1 mouse cellular context compared by ENCODE assay signal in the genomic region with DNA sequence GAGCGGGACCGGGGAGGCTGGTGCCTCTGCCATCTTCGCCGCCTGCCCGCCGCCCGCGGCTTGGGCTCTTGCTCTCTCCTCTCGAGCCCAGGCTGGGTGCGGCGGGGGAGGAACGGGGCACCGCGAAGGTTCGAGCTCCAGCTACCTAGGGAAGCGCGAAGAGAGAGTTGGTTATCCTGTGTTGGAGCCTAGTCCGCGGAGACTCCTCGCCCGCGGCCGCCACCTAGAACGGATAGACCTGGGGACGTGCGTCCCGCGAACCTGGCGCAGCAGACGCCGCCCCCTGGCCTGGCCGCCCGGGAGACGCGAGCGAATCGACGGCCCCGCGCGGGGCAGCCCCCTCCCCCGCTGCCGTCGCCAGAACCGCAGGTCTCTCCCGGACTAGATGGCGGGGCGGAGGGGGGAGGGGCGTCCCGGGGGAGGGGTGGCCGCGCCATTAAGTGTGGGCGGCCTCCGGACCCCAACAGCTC.
TF ChIP-seq lines count a peak whose summit lies in the region.

No protein-coding gene starts in this region.

TF ChIP-seq in MEL, 35 proteins besides CTCF, POLR2A, EP300 and RAD21 (continued from another document):
- TF ChIP-seq MAFK (IDR thresholded peaks at IDR 0.05; ENCODE audit: borderline replicate concordance, low read depth, low read length) (no peak), KAT2A (conservative IDR thresholded peaks at IDR 0.05; ENCODE audit: low read depth, low read length) (no peak), SIN3A (IDR thresholded peaks at IDR 0.05; ENCODE audit: low read length) (no peak), GATA1 (IDR thresholded peaks at IDR 0.05; ENCODE audit: low read depth, low read length) (no peak), BHLHE40 (IDR thresholded peaks at IDR 0.05; ENCODE audit: borderline replicate concordance, low read depth, low read length) (0 out of 2 replicates have a peak, but pooled peaks have one; percentile 3), MAX (IDR thresholded peaks at IDR 0.05; ENCODE audit: low read length) (peak; percentile 4; the same call in 1 of the 2 replicates), CHD2 (IDR thresholded peaks at IDR 0.05; ENCODE audit: low read length) (no peak), MXI1 (IDR thresholded peaks at IDR 0.05; ENCODE audit: low read depth, low read length) (no peak), CHD1 (IDR thresholded peaks at IDR 0.05; ENCODE audit: low read depth, low read length) (no peak), JUND (IDR thresholded peaks at IDR 0.05; ENCODE audit: low read depth, low read length) (no peak), E2F4 (IDR thresholded peaks at IDR 0.05; ENCODE audit: borderline replicate concordance, low read depth, low read length) (no peak), UBTF (IDR thresholded peaks at IDR 0.05; ENCODE audit: borderline replicate concordance, insufficient read depth, low read depth, low read length) (no peak), MYC (IDR thresholded peaks at IDR 0.05; ENCODE audit: low read depth, low read length) (no peak), ZNF384 (IDR thresholded peaks at IDR 0.05; ENCODE audit: low read depth, low read length) (no peak), HCFC1 (IDR thresholded peaks at IDR 0.05; ENCODE audit: low read depth, low read length) (no peak; the same call in 1 of the 2 replicates), POLR2AphosphoS5 (IDR thresholded peaks at IDR 0.05; ENCODE audit: borderline replicate concordance, low read depth, low read length) (no peak), TAL1 (IDR thresholded peaks at IDR 0.05; ENCODE audit: low read length) (no peak), USF2 (IDR thresholded peaks at IDR 0.05; ENCODE audit: borderline replicate concordance in 1 of 2, insufficient read depth in 1 of 2, low read depth in 1 of 2, low read length in 2 of 2) (no peak), USF1 (IDR thresholded peaks at IDR 0.05; ENCODE audit: low read depth, low read length) (no peak), MAZ (IDR thresholded peaks at IDR 0.05; ENCODE audit: low read depth, low read length) (peak; percentile 28; the same call in 1 of the 2 replicates), NRF1 (IDR thresholded peaks at IDR 0.05; ENCODE audit: insufficient read depth, low read depth, low read length, poor library complexity, severe bottlenecking) (peak; percentile 25; the same call in 1 of the 2 replicates), TCF12 (IDR thresholded peaks at IDR 0.05; ENCODE audit: low read depth, low read length) (no peak), ZC3H11A (IDR thresholded peaks at IDR 0.05; ENCODE audit: low read depth, low read length) (no peak; the same call in 1 of the 2 replicates), SMC3 (IDR thresholded peaks at IDR 0.05; ENCODE audit: low read depth, low read length) (no peak; the same call in 1 of the 2 replicates), MYB (IDR thresholded peaks at IDR 0.05; ENCODE audit: low read depth, low read length) (no peak), NELFE (IDR thresholded peaks at IDR 0.05; ENCODE audit: low read depth, low read length) (no peak), ELF1 (IDR thresholded peaks at IDR 0.05; ENCODE audit: low read depth, low read length) (no peak), ZKSCAN1 (IDR thresholded peaks at IDR 0.05; ENCODE audit: low read depth, low read length) (no peak), ZMIZ1 (IDR thresholded peaks at IDR 0.05; ENCODE audit: low read depth, low read length) (0 out of 2 replicates have a peak, but pooled peaks have one; percentile 25), TBP (IDR thresholded peaks at IDR 0.05; ENCODE audit: low read depth, low read length) (no peak), GABPA (IDR thresholded peaks at IDR 0.05; ENCODE audit: low read depth, low read length) (no peak), POLR2AphosphoS2 (IDR thresholded peaks at IDR 0.05; ENCODE audit: low read length) (no peak)
